Mouse (Mus musculus): ENCODE results near the gene Vapa.

Gene Vapa

GRCm38 (mm10) chr17:65625563-65625962 is 12.2 kb upstream of the Vapa start:
- DNase-seq (ENCODE audit: extremely low spot score, low read depth, low spot score), result no peak

DNA sequence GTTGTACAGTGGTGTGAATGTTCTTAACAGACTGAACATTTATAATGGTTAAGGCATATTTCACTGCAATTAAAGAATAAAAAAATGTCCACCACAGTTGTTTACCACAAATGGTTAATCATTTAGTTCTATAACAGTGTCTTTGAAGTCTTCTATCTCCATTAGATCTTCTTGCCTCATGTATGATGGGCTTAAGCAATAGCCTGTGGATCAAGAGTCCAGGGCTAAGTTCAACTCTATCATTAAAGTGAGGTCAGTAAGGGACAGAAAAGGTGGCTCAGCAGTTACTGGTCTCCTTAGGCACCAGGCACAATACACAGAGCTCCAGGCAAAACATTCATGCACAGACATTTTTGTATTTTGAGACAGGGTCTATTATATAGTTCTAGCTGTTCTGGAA is 9.8 kb upstream of the Vapa start:
- no peak for DNase-seq (ENCODE audit: extremely low spot score, low read depth, low spot score)

DNA sequence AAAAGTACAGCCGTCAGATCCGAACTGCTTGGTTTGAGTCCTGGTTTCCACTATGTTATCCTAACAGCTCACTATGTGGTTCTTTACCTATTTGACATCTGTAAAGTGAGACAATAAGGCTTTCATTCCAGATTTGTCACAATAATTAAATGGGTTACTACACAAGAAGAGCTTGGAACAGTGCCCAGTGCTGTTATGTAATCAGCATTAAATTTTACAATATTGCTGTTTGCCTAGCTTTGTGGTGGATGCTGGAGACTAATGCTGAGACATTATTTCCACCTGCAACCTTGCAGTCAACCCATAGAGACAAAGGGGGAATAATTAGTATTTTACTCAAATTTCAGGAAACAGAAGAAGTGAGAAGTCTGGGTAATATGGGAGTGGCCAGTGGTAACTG is 5.1 kb upstream of the Vapa start:
- no peak for DNase-seq (ENCODE audit: extremely low spot score, low read depth, low spot score)

GRCm38 (mm10) chr17:65615678-65616077 is 2.3 kb upstream of the Vapa start:
- DNase-seq (ENCODE audit: extremely low spot score, low read depth, low spot score), result no peak

GRCm38 (mm10) chr17:65614431-65614830 is 1.1 kb upstream of the Vapa start:
- DNase-seq (ENCODE audit: extremely low spot score, low read depth, low spot score), result no peak

- DNase-seq (ENCODE audit: extremely low spot score, low read depth, low spot score), result no peak
These were observed 253 bp downstream of the Vapa start for GRCm38 (mm10) chr17:65613142-65613462.

DNA sequence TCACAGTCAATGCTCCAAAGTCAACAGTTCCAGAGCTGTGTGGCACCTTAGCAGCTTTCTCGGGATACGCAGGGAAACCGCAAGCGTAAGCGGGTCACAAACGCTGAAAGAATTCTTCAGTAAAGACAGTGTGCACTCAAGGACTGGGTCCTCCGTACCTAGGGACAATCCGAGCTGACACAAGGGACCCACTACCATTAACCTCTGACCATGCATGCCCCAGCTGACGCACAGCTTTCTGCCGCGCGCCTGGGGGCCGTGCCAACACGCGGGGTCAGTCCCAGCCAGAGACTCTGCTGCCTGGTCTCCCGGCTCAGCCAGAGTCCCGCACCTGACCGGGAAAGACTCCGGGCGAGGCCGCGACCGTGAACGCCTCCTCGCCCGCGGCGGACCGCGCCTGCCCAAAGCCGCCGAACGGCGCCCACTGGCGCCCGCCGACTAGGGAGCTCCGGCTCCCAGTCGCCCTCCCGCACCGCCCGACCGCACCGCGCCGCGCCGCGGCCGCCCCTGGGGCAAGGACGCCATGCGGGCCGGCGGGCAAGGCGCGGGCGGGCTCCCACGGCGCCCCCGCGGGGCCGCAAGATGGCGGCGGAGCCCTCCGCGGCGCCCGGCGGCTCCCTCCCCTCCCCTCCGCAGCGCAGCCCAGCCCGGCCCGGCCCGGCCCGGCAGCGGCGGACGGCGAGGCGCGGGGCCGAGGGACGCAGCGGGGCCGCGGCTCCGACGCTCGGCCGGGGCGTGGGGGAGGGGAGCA is 789 bp downstream of the Vapa start:
- no peak for DNase-seq (ENCODE audit: extremely low spot score, low read depth, low spot score)

DNA sequence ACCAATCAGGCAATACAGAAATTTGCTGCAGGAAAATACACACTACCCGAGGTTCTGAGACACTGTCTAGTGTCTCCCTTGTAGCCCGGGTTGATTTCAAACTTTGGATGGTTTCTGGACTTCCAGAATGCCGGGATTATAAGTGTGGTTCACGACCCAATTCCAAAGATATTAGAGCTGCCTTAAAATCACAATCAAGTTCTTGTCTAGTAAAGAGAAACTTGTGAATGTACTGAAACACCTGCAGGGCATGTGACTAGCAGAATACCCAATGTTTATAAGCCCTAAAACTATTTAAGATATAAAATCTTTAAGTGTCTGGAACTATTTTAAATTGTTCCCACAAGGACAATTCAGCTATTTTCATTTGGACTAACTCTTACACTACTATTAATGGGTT is 1.6 kb downstream of the Vapa start:
- no peak for DNase-seq (ENCODE audit: extremely low spot score, low read depth, low spot score)

DNA sequence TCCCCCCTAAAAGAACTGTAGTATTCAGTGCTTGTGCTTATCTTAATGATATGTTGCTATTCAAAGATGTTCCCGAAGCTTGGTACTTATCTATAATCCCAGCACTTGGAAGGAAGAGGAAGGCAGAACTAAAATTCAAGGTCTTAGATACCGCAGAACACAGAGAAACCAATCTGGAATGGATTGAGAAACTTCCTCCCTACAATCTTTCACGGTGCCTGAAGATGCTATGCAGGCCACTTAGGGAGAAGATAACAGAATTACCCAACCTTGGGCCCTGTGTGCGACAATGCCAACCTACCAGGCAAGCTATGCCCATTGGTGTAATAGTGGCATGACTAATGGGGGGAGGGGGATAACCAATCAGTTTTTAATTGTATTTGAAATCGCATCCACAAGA is 4.6 kb downstream of the Vapa start:
- DNase-seq (ENCODE audit: extremely low spot score, low read depth, low spot score), result no peak

- DNase-seq (ENCODE audit: extremely low spot score, low read depth, low spot score), result no peak
These were observed 5.1 kb downstream of the Vapa start for GRCm38 (mm10) chr17:65608312-65608687.

DNA sequence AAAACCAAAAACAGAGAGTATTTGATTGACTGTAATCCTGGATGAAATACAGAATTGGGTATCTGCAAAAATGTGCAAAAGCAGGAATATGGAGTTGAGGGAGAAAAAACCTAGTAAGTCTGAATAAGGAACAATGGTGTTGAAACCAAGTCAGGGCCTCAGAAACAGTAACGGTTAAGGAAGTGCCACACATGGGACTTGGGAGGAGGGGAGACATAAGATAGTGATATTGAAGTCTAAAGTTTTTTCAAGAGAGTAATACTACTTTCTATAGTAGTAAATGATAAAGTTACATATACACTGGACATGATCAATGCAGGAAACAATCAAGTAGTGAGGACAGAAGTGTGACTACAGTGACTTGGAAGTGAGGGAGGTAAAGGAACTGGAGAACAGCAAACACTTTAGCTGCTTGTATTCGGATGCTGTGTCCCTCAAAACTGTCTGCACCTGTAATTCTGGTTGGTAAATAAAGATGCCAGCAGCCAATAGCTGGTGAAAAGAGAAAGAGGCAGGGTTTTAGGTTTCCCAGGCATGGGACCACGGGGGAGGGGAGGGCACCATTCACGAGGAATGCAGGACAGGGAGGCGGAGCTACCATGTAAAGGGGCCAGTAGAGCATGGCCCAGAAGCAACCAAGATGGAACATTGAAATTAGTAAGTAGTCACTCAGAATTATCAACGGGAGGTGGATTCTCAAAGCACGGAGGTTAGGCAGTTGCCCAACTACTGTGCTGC is 5.6 kb downstream of the Vapa start:
- DNase-seq (ENCODE audit: extremely low spot score, low read depth, low spot score), result no peak

- DNase-seq (ENCODE audit: extremely low spot score, low read depth, low spot score), result no peak
These were observed 7.3 kb downstream of the Vapa start for GRCm38 (mm10) chr17:65606014-65606413.

DNA sequence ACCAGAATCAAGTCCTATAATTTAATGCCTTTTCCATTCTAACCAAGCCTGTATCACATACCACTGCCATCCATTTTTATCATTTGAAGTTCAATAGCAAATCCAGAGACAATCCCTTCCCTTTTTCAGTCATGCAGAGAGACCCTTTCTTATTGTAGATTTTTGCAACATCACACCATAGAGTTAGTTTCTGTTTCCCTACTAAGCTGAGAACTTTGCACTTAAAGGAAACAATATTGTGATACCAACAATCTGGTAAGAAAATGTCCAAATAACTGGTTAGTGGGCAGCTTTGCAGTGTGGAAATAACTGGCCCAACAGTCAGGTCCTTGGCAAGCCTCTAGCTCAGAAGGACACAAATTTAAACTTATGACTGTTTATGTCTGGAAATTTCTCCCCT is 8.5 kb downstream of the Vapa start:
- DNase-seq (ENCODE audit: extremely low spot score, low read depth, low spot score), result no peak

GRCm38 (mm10) chr17:65604315-65604714 is 9.0 kb downstream of the Vapa start:
- no peak for DNase-seq (ENCODE audit: extremely low spot score, low read depth, low spot score)

GRCm38 (mm10) chr17:65597857-65598486 is 15.4 kb downstream of the Vapa start:
- DNase-seq (ENCODE audit: extremely low spot score, low read depth, low spot score), result no peak

DNA sequence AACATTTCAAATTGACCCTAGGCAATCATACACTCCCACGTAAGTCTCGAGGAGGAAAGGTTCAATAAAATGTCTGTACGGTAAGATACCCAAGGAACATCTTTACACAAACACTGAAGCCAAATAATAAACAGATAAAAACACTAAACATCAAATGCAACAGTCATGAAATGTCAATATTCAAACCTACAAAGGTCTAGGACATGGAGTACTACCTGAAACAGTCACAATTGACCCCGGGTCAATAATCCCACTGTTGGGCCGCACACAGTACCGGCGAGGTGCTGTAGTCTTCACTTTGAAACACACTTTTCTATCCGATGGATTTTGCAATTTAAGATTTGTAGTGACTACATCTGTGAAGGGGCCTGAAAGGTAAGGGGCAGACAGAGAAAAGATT is 18.7 kb downstream of the Vapa start:
- DNase-seq (ENCODE audit: extremely low spot score, low read depth, low spot score), result no peak

DNA sequence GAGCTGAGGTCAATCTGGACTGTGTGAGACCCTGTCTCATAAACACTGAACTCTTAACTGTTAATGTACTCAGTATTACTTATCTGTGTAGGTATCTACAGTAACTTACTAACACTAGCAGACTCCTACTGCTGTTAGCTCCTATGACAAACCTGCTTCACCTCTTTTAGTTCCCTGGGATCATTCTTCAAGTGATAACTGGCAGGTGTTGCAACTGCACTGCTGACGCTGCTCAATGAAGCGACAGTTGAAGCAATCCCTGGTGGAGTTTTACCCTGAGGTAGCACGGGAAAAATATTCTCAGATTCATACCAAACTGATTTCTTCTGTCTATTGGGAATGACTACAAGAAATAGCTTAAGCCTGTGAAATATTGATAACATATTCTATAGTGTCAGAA is 26.5 kb downstream of the Vapa start:
- no peak for DNase-seq (ENCODE audit: extremely low spot score, low read depth, low spot score)

DNA sequence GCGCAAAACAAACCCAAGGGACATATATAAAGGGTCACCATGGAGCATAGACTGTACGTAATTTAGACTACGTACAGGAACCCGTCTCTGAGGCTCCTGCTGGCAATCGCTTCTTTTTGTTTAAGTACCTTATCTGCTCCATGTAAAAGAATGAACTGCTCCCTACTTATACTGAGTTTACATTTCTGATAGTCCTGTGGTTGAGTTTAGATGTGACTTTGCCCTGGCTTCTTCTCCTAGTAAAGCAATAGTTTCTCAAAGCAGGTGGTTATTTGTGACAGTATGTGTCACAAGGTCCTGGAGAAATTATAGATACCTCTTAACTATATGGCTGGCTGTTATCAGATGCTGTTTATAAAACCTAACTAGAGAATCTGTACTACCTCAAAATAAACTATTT is 31.9 kb downstream of the Vapa start:
- no peak for DNase-seq (ENCODE audit: extremely low spot score, low read depth, low spot score)

DNA sequence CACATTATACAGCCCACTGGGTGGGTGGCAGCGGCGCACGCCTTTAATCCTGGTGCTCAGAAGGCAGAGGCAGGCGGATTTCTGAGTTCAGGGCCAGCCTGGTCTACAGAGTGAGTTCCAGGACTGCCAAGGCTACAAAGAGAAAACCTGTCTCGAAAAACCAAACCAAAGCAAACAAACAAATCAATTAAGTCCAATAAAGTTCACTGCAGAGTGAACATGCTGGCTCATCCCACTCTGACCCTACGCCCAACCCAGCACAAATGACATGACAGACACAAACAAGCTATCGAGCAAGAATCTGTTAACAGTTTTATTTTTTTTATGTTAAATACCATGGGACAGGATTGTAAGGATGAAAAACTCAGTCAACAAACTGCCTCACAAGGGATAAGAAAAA is 33.6 kb downstream of the Vapa start:
- no peak for DNase-seq (ENCODE audit: extremely low spot score, low read depth, low spot score)

- peak; percentile 41 for DNase-seq (ENCODE audit: extremely low spot score, low read depth, low spot score)
These were observed 38.0 kb downstream of the Vapa start for GRCm38 (mm10) chr17:65575339-65575738.

DNA sequence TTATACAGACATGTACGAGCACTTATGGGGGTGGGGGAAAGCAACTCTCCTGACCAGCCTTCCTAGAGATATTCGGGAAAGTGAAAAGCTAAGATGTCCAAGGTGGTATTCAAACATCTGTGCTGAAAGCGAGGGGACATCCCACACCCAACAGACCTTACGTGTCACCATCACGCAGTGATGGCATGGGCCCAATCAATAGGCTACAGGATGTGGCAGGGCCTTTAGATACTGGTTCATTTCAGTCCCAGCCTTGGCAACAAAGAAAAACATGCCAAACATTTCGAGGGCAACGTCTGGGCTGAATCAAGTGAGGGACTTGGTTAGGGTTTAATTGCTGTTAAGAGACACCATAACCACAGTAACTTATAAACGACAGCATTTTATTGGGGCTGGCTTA is 38.5 kb downstream of the Vapa start:
- DNase-seq (ENCODE audit: extremely low spot score, low read depth, low spot score), result no peak

GRCm38 (mm10) chr17:65571866-65572265 is 41.5 kb downstream of the Vapa start:
- no peak for DNase-seq (ENCODE audit: extremely low spot score, low read depth, low spot score)
